Mouse (Mus musculus) kidney, postnatal 4 days (tissue): ENCODE results near the gene Cntrl.

Experiments used
- DNase-seq, 2 experiments: peaks; one replicate each; pipeline ENCODE4 v3.0.0; 2021; ENCODE audit warnings: mixed read lengths in 2 of 2

The Cntrl gene

GRCm38 (mm10) chr2:35109141-35109923, at the start of gene Cntrl:
Gene Cntrl (plus strand): TSS chr2:35109492.
- DNase-seq: peak; percentile 97 to 98

DNA sequence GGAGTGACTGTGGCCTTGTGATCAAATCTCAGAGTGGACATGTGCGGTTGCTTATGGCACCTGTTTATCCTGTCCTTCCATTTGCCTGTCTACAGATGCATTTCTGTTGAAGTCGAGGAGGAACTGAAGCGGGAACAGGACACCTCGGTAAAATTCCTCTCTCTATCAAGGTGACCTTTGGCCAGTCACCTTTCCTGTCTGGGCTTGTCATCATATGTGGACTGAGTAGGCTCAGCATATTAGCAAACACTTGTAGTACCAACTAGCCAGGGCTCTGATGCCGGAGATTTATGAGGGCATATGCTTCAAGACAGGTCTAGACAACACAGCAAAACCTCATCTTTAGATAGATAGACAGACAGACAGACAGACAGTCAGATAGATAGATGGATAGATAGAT, 49.0 kb upstream of the Cntrl start:
- no peak for DNase-seq

- no peak for DNase-seq
These were observed 48.4 kb upstream of the Cntrl start for GRCm38 (mm10) chr2:35060897-35061296.

- no peak for DNase-seq
These were observed 48.0 kb upstream of the Cntrl start, which contains the start of gene Hc for GRCm38 (mm10) chr2:35061338-35061737. Gene Hc (minus strand): TSS chr2:35061438.

DNA sequence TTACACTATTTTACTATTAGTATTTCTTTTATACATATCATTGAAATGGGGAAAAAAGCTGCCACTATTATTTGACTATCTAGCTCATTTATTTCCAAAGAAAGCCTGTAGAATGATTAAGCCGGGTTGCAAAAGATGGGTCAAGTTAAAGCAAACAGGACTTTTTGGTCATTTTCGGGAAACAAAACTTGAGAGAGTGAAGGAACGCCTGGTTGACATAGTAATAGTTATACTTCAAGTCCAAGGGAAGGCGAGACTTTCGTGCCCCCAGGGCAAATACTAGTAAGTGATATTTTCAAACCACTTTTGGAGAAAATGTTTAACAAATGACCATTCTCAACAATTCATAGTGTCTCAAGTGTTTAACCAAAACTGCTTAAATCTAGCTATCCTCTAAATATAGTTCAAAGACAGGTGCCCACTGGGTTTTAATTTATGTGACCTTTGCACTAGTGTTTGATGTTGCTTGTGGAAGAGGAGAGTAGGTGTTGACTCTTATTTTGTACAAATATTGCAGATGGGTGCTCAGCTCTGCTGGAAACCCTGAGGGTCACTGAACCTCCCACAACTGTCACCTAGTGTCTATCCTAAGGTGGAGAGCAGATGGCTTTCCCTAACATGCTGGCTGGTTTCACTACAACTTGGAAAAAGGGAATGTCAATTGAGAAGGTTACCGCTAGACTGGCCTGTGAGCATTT, 45.8 kb upstream of the Cntrl start:
- DNase-seq: no peak

DNA sequence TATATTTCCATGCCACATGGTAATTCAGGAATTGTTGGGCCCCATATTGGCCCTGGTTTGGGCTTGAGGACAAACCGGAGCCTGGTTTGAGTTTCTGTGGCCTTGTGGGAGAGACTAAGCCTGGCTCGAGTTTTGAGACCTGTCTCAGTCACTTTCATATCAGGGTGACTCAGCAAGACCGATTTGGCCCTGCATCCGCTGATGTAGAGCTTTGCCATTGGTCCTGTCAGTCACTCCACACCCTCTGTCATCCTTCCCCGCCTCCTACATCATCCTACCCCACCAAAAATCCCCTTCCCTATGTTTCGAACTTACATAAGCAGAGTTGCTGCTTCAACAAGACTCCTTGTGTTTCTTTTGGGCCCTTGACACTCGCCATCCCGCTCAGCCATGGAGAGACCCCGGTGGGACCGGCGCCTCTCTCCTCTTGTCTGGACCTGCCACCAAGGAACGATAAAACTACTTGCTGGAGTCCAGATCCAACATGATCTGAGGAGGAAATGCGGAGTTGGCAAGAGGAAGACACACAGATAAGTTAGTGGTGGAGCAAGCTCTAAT, 42.7 kb upstream of the Cntrl start:
- no peak for DNase-seq

GRCm38 (mm10) chr2:35067117-35067516, 42.2 kb upstream of the Cntrl start:
- no peak for DNase-seq

- DNase-seq: no peak
These were observed 40.2 kb upstream of the Cntrl start for GRCm38 (mm10) chr2:35069124-35069523.

DNA sequence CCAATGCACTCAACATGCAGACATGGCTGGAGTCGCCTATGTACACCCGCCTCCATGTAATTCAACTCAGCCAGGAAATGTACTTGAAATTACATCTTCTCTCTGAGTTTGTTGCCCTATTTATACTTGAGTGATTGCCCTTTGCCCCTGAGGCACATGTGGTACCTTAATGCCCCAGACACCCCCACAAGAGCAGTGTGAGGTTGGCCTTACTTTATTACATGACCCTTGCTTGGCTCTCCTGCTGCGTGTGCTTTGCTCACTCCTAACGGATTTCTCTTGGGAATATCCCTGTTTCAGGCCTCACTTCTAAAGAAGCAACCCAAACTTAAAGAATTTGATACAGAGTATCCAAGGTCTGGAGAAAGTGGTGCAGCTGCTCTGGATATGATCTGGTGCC, 39.0 kb upstream of the Cntrl start:
- DNase-seq: no peak

DNA sequence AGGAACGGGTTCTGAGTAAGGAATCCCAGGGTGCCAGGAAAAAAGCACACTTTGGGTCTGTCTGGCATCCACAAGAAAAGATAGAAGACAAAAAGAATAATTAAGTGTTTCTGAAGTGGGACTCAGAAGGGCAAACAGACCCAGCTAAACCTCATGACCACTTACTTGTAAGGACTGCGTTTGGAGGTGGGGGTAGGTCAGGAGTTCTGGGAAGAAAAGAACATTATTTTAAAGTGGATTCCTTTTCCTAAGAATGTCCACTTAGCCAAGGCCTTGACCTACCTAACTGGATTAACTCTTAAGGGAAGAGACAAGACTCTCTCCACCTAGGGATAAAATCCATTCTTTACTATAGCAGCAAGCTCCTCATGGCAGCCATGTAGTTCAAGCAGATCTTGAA, 36.7 kb upstream of the Cntrl start:
- no peak for DNase-seq

- DNase-seq: no peak
These were observed 35.0 kb upstream of the Cntrl start for GRCm38 (mm10) chr2:35074328-35074727.

GRCm38 (mm10) chr2:35079166-35079565, 30.1 kb upstream of the Cntrl start:
- no peak for DNase-seq

DNA sequence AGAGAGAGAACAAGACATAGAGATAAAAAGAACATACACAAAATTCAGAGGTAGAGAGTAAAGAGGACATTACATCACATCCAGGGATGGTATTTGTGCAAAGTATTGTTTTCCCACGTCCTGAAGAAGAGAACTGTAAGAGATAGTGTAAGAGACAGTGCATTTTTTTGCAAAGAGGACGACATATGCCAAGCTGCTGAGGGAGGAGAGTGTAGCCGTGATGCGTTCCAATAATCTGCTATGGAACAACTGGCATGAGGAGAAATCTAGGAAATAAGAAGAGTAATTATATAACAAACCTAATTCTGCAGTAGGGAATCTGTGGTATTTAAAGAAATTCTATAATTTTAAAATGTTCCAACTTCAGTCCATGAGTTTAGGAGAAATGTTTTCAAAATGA, 21.9 kb upstream of the Cntrl start:
- DNase-seq: no peak

GRCm38 (mm10) chr2:35100529-35100928, 8.8 kb upstream of the Cntrl start:
- no peak for DNase-seq

DNA sequence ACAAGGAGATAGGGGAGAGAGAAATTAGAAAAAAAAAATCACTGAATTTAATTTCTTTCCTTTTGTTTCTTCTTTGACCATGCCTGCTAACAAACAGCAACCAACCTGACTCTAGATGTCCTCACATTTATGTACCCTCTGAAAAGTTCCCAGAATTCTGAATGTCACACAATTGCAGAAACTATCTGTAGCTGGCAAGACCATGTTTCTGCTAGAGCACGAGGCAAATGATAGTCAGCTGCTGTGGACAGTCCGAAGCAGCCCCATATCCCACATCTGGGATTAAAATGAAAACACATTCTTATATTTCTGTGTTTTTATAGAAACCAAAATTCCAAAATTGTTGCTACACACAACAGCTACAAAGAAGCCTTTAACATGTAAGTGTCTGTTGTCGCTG, 7.8 kb upstream of the Cntrl start, which contains the start of gene AI182371:
AI182371 (minus strand) TSS at position 101 of the 400 bp plus-strand sequence.
- no peak for DNase-seq

- DNase-seq: no peak
These were observed 6.5 kb upstream of the Cntrl start for GRCm38 (mm10) chr2:35102777-35103176.

DNA sequence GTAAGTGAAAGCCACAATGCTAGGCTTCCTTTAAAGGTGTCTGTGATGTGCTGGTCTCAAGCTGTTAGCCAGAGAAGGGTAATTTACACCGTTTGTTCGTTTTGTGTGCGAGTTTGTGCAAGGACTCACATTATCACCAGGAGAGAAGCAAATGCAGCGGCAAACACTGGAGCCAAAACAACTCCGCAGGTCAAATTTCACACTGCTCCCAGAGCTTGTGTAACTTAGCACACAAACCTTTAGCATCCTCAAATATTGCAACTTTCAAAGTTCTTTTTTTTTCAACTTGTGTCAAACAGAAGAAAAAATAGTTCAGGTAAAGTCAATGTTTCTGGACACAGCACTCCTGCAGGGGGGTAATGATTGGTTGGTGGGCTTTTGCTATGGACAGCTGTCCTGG, 5.7 kb upstream of the Cntrl start:
- DNase-seq: no peak

GRCm38 (mm10) chr2:35104843-35105242, 4.4 kb upstream of the Cntrl start:
- no peak for DNase-seq

GRCm38 (mm10) chr2:35107984-35108635, 1.2 kb upstream of the Cntrl start:
- DNase-seq: peak; percentile 3 to 31

- DNase-seq: peak; percentile 43 to 66
These were observed 580 bp upstream of the Cntrl start for GRCm38 (mm10) chr2:35108712-35109111.

DNA sequence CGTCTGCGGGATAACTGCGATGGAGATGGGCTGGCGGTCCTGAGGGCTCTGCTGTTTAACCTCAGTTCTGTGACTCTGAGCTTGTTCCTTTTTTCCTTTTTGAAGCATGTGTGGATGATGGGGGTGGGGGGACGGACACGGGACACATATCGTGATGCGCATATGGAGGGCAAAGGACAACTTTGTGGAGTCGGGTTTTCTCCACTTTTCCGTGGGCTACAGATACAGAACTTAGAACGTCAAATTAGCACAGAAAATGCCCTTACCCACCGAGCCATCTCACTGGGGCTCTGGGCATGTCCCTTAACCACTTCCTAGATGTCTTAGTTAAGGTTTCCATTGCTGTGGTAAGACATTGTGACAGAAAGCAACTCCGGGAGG, 622 bp downstream of the Cntrl start:
- DNase-seq: no peak

DNA sequence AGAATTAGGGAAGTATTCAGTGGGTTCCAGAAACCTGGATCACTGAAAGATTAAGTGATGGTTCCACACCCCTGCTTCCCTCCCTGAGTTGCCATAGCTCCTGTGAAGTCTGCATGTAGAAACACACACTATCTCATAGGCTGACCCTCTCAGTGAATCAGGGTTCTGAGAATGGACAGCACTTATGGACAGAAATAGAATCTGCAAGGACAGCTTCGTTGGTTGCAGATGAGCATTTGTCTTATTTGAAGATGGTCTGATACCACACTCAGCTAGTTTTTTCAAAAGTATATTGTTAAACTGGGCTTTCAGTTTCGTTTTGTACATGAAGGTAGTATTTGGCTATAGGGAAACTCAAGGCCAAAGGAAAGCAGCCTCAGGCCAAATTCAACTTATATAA, 1.2 kb downstream of the Cntrl start:
- DNase-seq: no peak

DNA sequence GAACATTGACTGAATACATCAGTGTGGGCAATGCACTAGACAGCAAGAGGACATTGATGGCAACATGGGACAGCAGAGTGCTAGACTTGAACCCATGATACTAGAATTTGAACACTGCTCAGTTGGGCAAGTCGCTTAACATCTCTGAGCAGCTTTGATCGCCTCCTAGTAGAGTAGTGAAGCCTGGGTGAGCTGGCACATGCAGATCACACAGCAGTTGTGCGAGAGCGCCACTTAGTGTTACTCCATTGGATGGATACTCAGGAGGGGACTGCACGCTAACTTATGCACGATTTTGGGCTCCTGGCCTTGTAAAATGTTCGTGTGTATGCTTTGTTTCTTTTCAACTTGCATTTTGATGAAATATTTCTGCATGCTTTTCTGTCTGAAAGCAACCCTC, 15.4 kb downstream of the Cntrl start:
- peak; percentile 8 to 22 for DNase-seq
